Mouse (Mus musculus) liver, postnatal 0 days (tissue): ENCODE measurements around the gene Ptdss2.

ENCODE experiments used
- CTCF ChIP-seq: sonication (generic); IDR thresholded peaks from 2 replicates; pipeline ENCODE4 v1.5.1; 2016; ENCODE audit warnings: antibody characterized with exemption, low read depth
- EP300 ChIP-seq: IDR thresholded peaks from 2 replicates; pipeline ENCODE4 v1.6.1; 2016; ENCODE audit warnings: antibody characterized with exemption, low read depth, mild to moderate bottlenecking

DNA sequence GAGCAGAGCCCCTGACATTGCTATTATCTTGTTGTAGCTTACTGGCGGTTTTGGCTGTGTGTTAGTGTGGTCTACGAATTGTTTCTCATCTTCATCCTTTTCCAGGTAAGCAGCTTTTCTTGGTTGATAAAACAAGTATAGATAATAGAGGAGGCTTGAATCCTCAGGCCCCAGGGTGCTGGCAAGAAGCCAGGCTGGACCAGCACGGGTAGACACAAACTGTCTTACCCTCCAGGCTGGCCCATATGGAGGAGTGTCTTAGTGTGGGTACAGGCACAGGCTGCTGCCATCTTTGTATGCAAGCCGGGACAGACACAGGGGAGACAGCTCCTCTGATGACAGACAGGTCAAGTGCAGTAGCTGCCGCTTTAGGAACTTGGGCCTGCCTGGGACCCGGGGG is 24.9 kb downstream of the Ptdss2 start:
- TF ChIP-seq CTCF (no peak), EP300 (no peak)
